Mouse (Mus musculus) heart, adult 2 months (tissue): ENCODE data around the gene Bricd5.

Experiments
- CTCF ChIP-seq: fragments of 200-600 bp; IDR thresholded peaks from 2 replicates; pipeline ENCODE4 v1.8.1; 2022; ENCODE audit warnings: antibody characterized with exemption, mild to moderate bottlenecking, moderate library complexity
- EP300 ChIP-seq: fragments of 200-500 bp; IDR thresholded peaks from 2 replicates; pipeline ENCODE4 v1.6.1; 2011; ENCODE audit warnings: low read depth, low read length, control low read depth; ENCODE audit not compliant: insufficient read depth
- POLR2A ChIP-seq: fragments of 200-500 bp; IDR thresholded peaks from 2 replicates; pipeline ENCODE4 v1.6.1; 2011; ENCODE audit warnings: mild to moderate bottlenecking, low read depth, low read length, control low read depth; ENCODE audit not compliant: insufficient read depth

GRCm38 (mm10) chr17:24440377-24440776, 33.3 kb upstream of the Bricd5 start:
- no peak for TF ChIP-seq POLR2A
- TF ChIP-seq CTCF = no peak
- 0 out of 2 replicates have a peak, but pooled peaks have one; percentile 13 for TF ChIP-seq EP300
